Mouse (Mus musculus): ENCODE results near the gene Olfr1416.

Olfr1416 gene

GRCm38 (mm10) chr1:92432098-92432497 is 52.8 kb downstream of the Olfr1416 start:
- no peak for DNase-seq (ENCODE audit: low spot score in 2 of 2)

GRCm38 (mm10) chr1:92431420-92431819 is 53.5 kb downstream of the Olfr1416 start:
- DNase-seq (ENCODE audit: low spot score in 2 of 2) = no peak

- DNase-seq (ENCODE audit: low spot score in 2 of 2) = no peak
Measured at GRCm38 (mm10) chr1:92430991-92431390, 53.9 kb downstream of the Olfr1416 start.
